Mouse (Mus musculus): ENCODE data around the gene Fam160b1. TPM values are rescaled to one million over a fixed set of nuclear protein-coding genes. Genes with fewer than 3 reads are reported as not detected.

Gene Fam160b1
- polyA plus RNA-seq, 1 experiment from 2014 or later, result 13.1 TPM

DNA sequence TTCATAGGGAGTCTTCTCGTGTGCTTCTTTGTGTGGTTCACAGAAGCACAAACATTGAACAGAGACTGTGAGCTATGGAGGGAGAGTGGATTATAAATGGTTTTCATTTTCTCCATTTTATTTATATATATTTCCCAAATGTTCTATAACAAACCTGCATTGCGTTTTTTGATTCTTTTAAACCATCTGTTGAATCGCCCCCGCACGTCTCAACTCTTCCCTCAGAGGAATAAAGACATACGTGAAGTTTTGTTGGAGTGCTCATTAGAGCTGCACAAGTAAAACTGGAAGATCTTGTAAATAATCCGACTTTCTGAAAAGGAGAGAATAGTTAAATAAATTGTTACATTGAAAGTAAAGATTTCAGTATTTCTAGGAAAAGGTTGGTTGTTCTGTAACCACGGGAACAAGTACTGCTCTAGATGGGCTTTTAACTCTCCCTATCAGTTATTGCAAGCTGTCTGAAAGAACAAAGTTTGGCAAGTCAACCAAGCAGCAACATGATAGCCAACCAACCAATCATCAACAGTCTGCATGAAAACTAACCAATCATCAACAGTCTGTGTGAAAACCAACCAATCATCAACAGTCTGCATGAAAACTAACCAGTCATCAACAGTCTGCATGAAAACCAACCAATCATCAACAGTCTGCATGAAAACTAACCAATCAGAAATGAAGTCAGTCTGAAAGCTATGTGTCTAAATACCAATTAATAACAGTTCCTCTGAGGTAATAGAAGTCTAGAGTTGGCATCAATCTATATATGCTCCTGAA is 54.7 kb downstream of the Fam160b1 start:
- peaks cover 33% of the 10 kb centered on the region for H3K4me1 ChIP-seq
- H3K27me3 ChIP-seq (replicated peaks; ENCODE audit: low read depth, poor library complexity, severe bottlenecking), result no peaks in the 10 kb centered on the region; the same call in 1 of the 2 replicates
- 89% methylated on average over 8 of the region's 8 CpGs for WGBS
- H3K9me3 ChIP-seq, result no peaks in the 10 kb centered on the region
- no peaks in the 10 kb centered on the region for H3K36me3 ChIP-seq (replicated peaks)
- no peak overlapping the region for H3K4me3 ChIP-seq
- H3K27ac ChIP-seq (replicated peaks), result no peak overlapping the region
- DNase-seq (ENCODE audit: low spot score), result no peak

DNA sequence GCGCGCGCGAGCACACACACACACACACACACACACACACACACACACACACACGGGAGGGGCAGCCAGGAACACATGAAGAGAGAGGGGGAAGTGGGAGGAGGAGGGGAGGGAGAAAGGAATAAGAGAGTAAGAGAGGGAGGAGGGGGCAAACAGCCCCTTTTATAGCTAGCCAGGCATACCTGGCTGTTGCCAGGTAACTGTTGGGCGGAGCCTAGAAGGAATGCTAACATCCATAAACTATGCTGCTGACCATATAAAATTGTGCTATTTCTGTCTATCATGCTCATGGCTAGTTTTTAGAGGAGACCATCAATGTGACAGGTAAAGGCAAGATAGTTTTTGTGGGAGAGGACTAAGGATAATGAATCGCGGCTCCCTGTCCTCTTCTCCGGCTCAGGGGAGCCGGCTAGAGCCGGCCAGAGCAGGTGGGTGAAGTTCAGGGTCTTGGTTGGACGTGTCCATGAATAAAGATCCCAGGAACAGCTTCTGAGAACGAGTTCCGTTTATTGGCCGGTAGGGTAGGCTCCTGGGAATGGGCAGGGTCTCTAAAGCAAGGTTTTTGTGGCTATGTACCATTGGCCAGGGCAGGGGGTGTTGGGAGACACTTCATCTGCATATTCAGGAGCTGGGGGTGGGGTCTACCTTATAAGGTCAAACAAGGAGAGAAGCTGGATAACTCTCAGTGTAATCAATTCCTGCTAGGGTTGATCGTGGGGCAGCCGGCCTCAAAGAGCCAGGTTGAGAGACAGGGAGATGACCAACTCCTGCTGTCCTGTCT is 57.5 kb downstream of the Fam160b1 start:
- Histone ChIP-seq H3K27ac (replicated peaks) (peak overlapping the region; percentile 41; the same call in 1 of the 2 replicates), H3K36me3 (replicated peaks) (no peaks in the 10 kb centered on the region), H3K9me3 (no peaks in the 10 kb centered on the region), H3K4me1 (peaks cover 20% of the 10 kb centered on the region), H3K4me3 (peak overlapping the region; percentile 44), H3K27me3 (replicated peaks; ENCODE audit: low read depth, poor library complexity, severe bottlenecking) (peaks cover 4% of the 10 kb centered on the region; the same call in 1 of the 2 replicates)
- 19% methylated on average over 17 of the region's 17 CpGs for WGBS
- DNase-seq (ENCODE audit: low spot score), result peak; percentile 53

DNA sequence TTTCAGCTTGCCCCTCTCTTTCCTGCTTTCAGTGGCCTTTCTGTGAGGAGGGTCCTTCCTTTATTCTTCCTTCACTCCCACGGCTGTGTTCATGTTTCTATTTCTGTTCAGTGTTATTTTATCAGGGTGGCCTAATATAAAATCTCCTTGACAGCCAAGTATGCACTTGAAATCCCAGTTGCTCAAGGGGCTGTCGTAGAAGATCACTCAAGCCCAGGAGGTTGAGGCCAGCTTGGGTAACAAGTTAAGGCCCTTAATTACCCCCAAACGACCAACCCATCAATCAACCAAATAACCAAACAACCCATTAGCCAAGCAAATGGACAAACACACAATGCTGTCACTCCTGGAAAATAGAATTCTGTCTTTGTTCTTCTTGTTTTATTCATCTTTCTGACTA is 62.9 kb downstream of the Fam160b1 start:
- Histone ChIP-seq H3K27ac (replicated peaks) (no peak overlapping the region), H3K36me3 (replicated peaks) (no peaks in the 10 kb centered on the region), H3K4me3 (no peak overlapping the region), H3K9me3 (no peaks in the 10 kb centered on the region), H3K27me3 (replicated peaks; ENCODE audit: low read depth, poor library complexity, severe bottlenecking) (0 out of 2 replicates have a peak, but pooled peaks cover 4% of the 10 kb centered on the region), H3K4me1 (peaks cover 20% of the 10 kb centered on the region)
- DNase-seq (ENCODE audit: low spot score), result no peak
- WGBS, result 37% methylated on average over 3 of the region's 3 CpGs

DNA sequence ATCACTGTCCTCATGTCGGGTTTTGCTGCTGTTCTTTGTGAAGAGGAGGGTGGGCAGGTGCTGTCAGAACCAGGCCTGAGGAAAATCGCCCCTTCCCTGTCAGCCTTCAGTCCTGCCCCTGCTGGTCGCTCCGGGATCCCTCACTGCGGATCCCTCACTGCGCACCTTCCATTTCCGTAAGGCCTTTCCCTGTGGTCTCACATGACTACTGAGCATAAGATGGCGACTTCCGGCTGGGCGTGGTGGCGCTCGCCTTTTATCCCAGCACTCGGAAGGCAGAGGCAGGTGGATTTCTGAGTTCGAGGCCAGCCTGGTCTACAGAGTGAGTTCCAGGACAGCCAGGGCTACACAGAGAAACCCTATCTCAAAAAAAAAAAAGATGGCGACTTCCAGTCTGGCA is 64.8 kb downstream of the Fam160b1 start:
- Histone ChIP-seq H3K9me3 (no peaks in the 10 kb centered on the region), H3K36me3 (replicated peaks) (no peaks in the 10 kb centered on the region), H3K4me3 (no peak overlapping the region), H3K4me1 (peaks cover 21% of the 10 kb centered on the region), H3K27me3 (replicated peaks; ENCODE audit: low read depth, poor library complexity, severe bottlenecking) (0 out of 2 replicates have a peak, but pooled peaks cover 4% of the 10 kb centered on the region), H3K27ac (replicated peaks) (no peak overlapping the region)
- no peak for DNase-seq (ENCODE audit: low spot score)
- 94% methylated on average over 15 of the region's 15 CpGs for WGBS

DNA sequence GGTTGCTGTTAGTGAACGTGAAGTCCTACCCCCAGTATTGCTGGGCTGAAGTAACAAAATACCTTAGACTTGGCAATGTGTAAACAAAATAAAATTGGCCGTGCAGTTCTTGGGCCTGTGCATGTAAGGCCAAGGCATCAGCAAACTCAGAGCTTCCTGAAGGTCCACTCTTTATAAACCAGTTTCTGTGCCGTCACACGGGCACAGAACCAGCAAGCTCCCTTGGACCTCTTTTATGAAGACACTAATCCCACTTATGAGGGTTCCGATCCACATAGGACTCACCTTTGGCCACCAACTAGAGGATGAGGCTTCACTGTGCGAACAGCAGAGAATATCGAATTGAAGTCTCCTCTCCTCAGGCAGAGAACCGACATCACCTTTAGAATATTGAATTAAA is 66.4 kb downstream of the Fam160b1 start:
- H3K27ac ChIP-seq (replicated peaks), result no peak overlapping the region
- WGBS, result 90% methylated on average over 8 of the region's 8 CpGs
- H3K4me3 ChIP-seq, result no peak overlapping the region
- no peak for DNase-seq (ENCODE audit: low spot score)
- H3K4me1 ChIP-seq, result peaks cover 16% of the 10 kb centered on the region
- H3K9me3 ChIP-seq, result no peaks in the 10 kb centered on the region
- no peaks in the 10 kb centered on the region for H3K36me3 ChIP-seq (replicated peaks)
- 0 out of 2 replicates have a peak, but pooled peaks cover 4% of the 10 kb centered on the region for H3K27me3 ChIP-seq (replicated peaks; ENCODE audit: low read depth, poor library complexity, severe bottlenecking)

DNA sequence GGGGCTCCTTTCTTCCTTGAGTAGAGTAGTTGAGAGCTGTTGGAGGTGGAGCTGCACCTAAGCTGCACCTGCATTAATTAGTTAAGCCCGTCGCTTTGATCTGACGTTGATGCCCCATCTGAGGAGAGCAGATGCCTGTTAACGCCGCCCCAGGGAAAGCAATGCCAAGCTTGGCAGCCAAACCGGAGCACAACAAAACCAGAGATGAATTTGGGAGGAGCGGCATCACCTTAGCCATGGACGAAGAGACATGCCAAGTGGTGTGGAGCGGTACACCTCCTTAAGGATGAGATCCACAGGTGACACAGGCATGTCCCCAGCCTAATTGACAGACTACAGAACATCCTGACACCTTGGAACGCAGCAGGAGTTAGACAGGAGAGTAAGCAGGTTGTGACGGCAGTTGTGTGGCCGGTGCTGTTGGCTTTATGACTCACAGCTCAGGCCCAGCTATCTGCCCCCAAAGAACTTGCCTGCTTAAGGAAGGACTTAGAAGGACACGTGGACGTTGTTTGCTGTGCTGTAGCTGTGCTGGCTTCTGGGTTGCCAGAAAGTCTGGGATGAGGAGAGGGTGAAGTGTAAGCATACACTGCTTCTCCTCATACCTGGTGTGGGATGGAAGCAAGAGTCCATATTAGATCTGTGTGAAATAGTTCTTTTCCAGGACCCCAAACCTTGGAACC is 67.4 kb downstream of the Fam160b1 start:
- Histone ChIP-seq H3K27ac (replicated peaks) (no peak overlapping the region), H3K36me3 (replicated peaks) (no peaks in the 10 kb centered on the region), H3K4me1 (peaks cover 13% of the 10 kb centered on the region), H3K4me3 (no peak overlapping the region), H3K27me3 (replicated peaks; ENCODE audit: low read depth, poor library complexity, severe bottlenecking) (no peaks in the 10 kb centered on the region), H3K9me3 (no peaks in the 10 kb centered on the region)
- WGBS, result 83% methylated on average over 14 of the region's 14 CpGs
- no peak for DNase-seq (ENCODE audit: low spot score)

DNA sequence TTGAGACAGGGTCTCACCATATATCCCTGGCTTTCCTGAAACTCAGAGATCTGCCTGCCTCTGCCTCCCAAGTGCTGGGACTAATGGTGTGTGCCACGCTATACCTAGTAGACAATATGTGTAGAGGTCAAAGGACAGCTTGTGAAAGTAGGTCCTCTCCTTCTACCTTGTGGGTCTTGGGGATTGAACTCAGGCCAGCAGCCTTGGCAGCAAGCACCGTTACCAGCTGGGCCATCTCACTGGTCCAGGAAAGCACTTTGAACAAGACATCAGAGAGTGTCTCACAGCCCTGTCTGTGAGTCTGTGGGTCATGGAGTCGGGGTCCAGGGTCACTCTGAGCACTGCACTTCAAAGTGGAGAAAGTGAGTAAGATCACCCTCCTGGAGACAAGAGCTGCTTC is 68.2 kb downstream of the Fam160b1 start:
- Histone ChIP-seq H3K4me3 (no peak overlapping the region), H3K9me3 (no peaks in the 10 kb centered on the region), H3K27ac (replicated peaks) (no peak overlapping the region), H3K4me1 (peaks cover 8% of the 10 kb centered on the region), H3K27me3 (replicated peaks; ENCODE audit: low read depth, poor library complexity, severe bottlenecking) (no peaks in the 10 kb centered on the region), H3K36me3 (replicated peaks) (no peaks in the 10 kb centered on the region)
- 87% methylated on average over 3 of the region's 3 CpGs for WGBS
- no peak for DNase-seq (ENCODE audit: low spot score)

DNA sequence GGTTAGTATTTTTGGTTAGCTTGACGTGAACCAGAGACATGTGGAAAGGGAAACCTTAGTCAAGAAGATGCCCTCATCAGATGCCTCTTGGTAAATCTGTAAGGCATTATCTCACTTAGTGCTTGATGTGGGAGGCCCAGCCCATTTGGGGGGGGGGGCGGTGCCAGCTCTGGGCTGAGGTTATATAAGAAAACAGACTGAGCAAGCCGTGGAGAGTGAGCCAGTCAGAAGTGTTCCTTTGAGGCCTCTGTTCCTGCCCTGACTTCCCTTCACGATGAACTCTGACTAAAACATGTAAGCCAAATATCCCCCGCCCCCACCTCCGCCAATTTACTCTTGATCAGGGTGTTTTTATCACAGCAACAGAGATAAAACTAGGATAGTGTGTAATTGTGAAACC is 69.4 kb downstream of the Fam160b1 start:
- H3K9me3 ChIP-seq, result no peaks in the 10 kb centered on the region
- 76% methylated on average over 6 of the region's 6 CpGs for WGBS
- DNase-seq (ENCODE audit: low spot score), result no peak

DNA sequence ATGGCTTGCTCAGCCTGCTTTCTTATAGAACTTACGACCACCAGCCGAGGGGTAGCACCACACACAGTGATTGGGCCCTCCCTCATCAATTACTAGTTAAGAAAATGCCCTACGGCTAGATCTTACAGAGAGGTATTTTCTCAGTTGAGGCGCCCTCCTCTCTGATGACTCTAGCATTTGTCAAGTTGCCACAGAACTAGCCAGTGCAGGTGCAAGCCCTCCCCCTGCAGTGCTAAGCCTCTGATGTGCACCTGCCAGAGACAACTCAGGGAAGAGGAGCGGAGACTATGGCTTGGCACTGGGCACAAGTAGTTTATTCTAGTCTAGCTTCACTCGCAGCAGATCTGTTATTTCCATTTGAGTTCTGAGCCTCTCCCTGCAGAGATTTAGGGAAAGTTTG is 71.0 kb downstream of the Fam160b1 start:
- H3K27ac ChIP-seq (replicated peaks), result no peak overlapping the region
- no peaks in the 10 kb centered on the region for H3K9me3 ChIP-seq
- H3K36me3 ChIP-seq (replicated peaks), result no peaks in the 10 kb centered on the region
- DNase-seq (ENCODE audit: low spot score), result no peak
- H3K27me3 ChIP-seq (replicated peaks; ENCODE audit: low read depth, poor library complexity, severe bottlenecking), result no peaks in the 10 kb centered on the region
- 50% methylated on average over 6 of the region's 6 CpGs for WGBS
- H3K4me3 ChIP-seq, result no peak overlapping the region
- peaks cover 5% of the 10 kb centered on the region for H3K4me1 ChIP-seq

More for the DNA sequence above, 69.4 kb downstream of the Fam160b1 start:
- Histone ChIP-seq H3K4me3 (no peak overlapping the region), H3K36me3 (replicated peaks) (no peaks in the 10 kb centered on the region), H3K27ac (replicated peaks) (no peak overlapping the region), H3K27me3 (replicated peaks; ENCODE audit: low read depth, poor library complexity, severe bottlenecking) (no peaks in the 10 kb centered on the region), H3K4me1 (peaks cover 5% of the 10 kb centered on the region)

DNA sequence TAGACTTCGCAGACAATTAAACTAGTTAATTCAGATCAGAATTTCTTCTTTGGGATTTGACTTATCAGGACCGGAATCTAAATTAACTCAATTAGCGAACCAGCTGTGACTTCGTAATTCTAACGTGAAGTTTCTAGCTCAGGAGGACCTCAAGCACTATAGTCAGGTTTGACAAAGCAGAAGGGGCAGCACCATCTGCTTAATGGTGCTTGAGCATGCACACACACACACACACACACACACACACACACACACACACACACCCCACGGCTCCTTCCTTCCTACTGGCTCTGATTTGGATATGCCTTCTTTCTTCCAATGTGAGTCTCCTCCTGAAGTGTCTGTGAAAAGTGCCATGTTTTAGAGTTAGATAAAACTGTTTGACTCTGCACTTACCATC is 73.5 kb downstream of the Fam160b1 start:
- Histone ChIP-seq H3K27me3 (replicated peaks; ENCODE audit: low read depth, poor library complexity, severe bottlenecking) (no peaks in the 10 kb centered on the region), H3K9me3 (no peaks in the 10 kb centered on the region), H3K36me3 (replicated peaks) (no peaks in the 10 kb centered on the region), H3K27ac (replicated peaks) (no peak overlapping the region), H3K4me1 (peaks cover 5% of the 10 kb centered on the region), H3K4me3 (no peak overlapping the region)
- no peak for DNase-seq (ENCODE audit: low spot score)
- WGBS, result 73% methylated on average over 6 of the region's 6 CpGs

DNA sequence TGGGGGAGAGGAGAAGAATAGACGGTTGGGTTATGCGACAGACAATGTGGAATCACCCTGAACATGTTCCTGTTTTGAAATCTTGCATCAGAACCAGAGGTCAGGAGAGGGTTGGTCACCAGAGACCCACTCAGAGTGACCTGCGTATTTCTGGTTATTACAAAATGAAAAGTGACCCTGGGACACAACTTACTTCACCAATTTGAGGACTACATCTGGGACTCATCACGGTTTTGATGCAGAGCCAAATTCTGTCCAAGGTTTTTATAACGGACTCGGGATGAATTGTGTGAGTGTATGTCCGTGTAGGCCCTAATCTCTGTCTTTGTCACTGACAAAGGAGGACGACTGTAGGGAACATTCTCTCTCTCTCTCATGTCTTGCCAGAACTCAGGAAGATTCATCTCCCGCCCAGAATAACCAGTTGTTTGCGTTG is 76.1 kb downstream of the Fam160b1 start:
- Histone ChIP-seq H3K9me3 (no peaks in the 10 kb centered on the region), H3K36me3 (replicated peaks) (no peaks in the 10 kb centered on the region), H3K27me3 (replicated peaks; ENCODE audit: low read depth, poor library complexity, severe bottlenecking) (no peaks in the 10 kb centered on the region), H3K27ac (replicated peaks) (no peak overlapping the region), H3K4me3 (no peak overlapping the region), H3K4me1 (0 out of 2 replicates have a peak, but pooled peaks cover 2% of the 10 kb centered on the region)
- WGBS, result 84% methylated on average over 10 of the region's 10 CpGs
- DNase-seq (ENCODE audit: low spot score), result no peak

DNA sequence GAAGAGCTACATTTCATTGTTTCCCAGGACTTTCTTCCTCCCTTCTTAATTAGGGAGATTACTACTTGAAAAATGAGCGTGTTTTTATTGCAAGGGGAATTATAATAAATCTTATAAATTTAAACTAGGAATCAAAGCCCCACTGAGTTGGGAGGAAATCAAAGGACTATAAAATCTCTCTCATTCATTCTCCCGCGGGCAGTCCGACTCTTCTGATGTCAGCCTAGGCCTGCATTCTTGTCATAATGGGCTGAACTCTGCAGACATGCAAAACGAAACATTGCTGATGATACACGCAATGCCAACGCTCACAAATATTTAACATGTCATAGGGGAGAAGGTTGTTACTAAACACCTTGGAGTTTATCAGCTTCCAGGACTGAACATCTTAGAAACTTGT is 76.6 kb downstream of the Fam160b1 start:
- Histone ChIP-seq H3K9me3 (no peaks in the 10 kb centered on the region), H3K27ac (replicated peaks) (no peak overlapping the region), H3K4me1 (0 out of 2 replicates have a peak, but pooled peaks cover 2% of the 10 kb centered on the region), H3K36me3 (replicated peaks) (no peaks in the 10 kb centered on the region), H3K27me3 (replicated peaks; ENCODE audit: low read depth, poor library complexity, severe bottlenecking) (no peaks in the 10 kb centered on the region), H3K4me3 (no peak overlapping the region)
- DNase-seq (ENCODE audit: low spot score), result no peak
- WGBS, result 90% methylated on average over 7 of the region's 7 CpGs

Measured in embryonic facial prominence, embryonic 10.5 days (tissue).